Mouse (Mus musculus) spleen, adult 2 months (tissue): Measurements from ENCODE around the gene Polr3a.
A peak's percentile ranks its signal among the peaks of the same experiment; 100 is the strongest.

Experiments used
- CTCF ChIP-seq: fragments of 200-500 bp; IDR thresholded peaks from 2 replicates; pipeline ENCODE4 v1.5.1; 2011; ENCODE audit warnings: mild to moderate bottlenecking, inconsistent platforms; ENCODE audit not compliant: insufficient read depth, insufficient read length, insufficient replicate concordance; ENCODE audit errors: extremely low read depth
- POLR2A ChIP-seq: fragments of 200-500 bp; IDR thresholded peaks from 2 replicates; pipeline ENCODE4 v1.6.1; 2011; ENCODE audit warnings: low read depth, low read length, inconsistent platforms

- TF ChIP-seq CTCF (no peak), POLR2A (peak; percentile 92)
Observed at GRCm38 (mm10) chr14:24490468-24491265, 3.8 kb upstream of the Polr3a start.
